Mouse (Mus musculus): ENCODE data around the gene Mapk7. TPM values are rescaled to one million over a fixed set of nuclear protein-coding genes. Genes with fewer than 3 reads are reported as not detected.
A peak's percentile ranks its signal among the peaks of the same experiment; 100 is the strongest.

Mapk7 gene
- polyA plus RNA-seq (2014; fragmentation: Nextera tagmentation; extraction: Ambion mirVana) = 49.6 and 59.2 TPM in 2 replicates

GRCm38 (mm10) chr11:61494129-61494997, at the start of gene Mapk7:
Mapk7 (minus strand) TSS chr11:61494406.
- DNase-seq (ENCODE audit: low spot score) = peak; percentile 99
- under 1% methylated on average over 48 of the region's 62 CpGs for WGBS

GRCm38 (mm10) chr11:61541106-61541505, 46.9 kb upstream of the Mapk7 start:
- no peak for ATAC-seq (ENCODE audit: low read depth)
- WGBS = 82% methylated on average over 2 of the region's 2 CpGs
- H3K9ac ChIP-seq (ENCODE audit: low read depth, low read length) = no peak overlapping the region
- no peaks in the 10 kb centered on the region for H3K4me1 ChIP-seq (ENCODE audit: control insufficient read depth, insufficient read depth, low read length)
- DNase-seq (ENCODE audit: low spot score) = no peak
- H3K36me3 ChIP-seq (ENCODE audit: control insufficient read depth, insufficient read depth, low read length) = peaks cover 30% of the 10 kb centered on the region
- H3K27ac ChIP-seq (replicated peaks; ENCODE audit: low read depth, low read length) = no peak overlapping the region
- no peaks in the 10 kb centered on the region for H3K27me3 ChIP-seq (replicated peaks; ENCODE audit: control insufficient read depth, insufficient read depth, low read length)
- no peaks in the 10 kb centered on the region for H3K9me3 ChIP-seq (ENCODE audit: control insufficient read depth, low read length)
- H3K4me2 ChIP-seq (ENCODE audit: low read depth, low read length) = no peak overlapping the region
- H3K4me3 ChIP-seq (ENCODE audit: low read depth, low read length) = no peak overlapping the region

More at GRCm38 (mm10) chr11:61494129-61494997, at the start of gene Mapk7:
- H3K27me3 ChIP-seq (replicated peaks; ENCODE audit: control insufficient read depth, insufficient read depth, low read length) = no peaks in the 10 kb centered on the region
- no peaks in the 10 kb centered on the region for H3K9me3 ChIP-seq (ENCODE audit: control insufficient read depth, low read length)
- ATAC-seq (ENCODE audit: low read depth) = peak; percentile 97
- peaks cover 33% of the 10 kb centered on the region for H3K36me3 ChIP-seq (ENCODE audit: control insufficient read depth, insufficient read depth, low read length)
- H3K27ac ChIP-seq (replicated peaks; ENCODE audit: low read depth, low read length) = peak within 1 kb of the TSS; percentile 92
- H3K4me1 ChIP-seq (ENCODE audit: control insufficient read depth, insufficient read depth, low read length) = peaks cover 9% of the 10 kb centered on the region
- H3K4me3 ChIP-seq (ENCODE audit: low read depth, low read length) = peak within 1 kb of the TSS; percentile 80
- peak within 1 kb of the TSS; percentile 85 for H3K4me2 ChIP-seq (ENCODE audit: low read depth, low read length)
- peak within 1 kb of the TSS; percentile 82 for H3K9ac ChIP-seq (ENCODE audit: low read depth, low read length)

GRCm38 (mm10) chr11:61540642-61541041, 46.4 kb upstream of the Mapk7 start:
- peaks cover 25% of the 10 kb centered on the region for H3K36me3 ChIP-seq (ENCODE audit: control insufficient read depth, insufficient read depth, low read length)
- H3K4me2 ChIP-seq (ENCODE audit: low read depth, low read length) = no peak overlapping the region
- H3K4me3 ChIP-seq (ENCODE audit: low read depth, low read length) = no peak overlapping the region

GRCm38 (mm10) chr11:61537362-61537761, 43.2 kb upstream of the Mapk7 start:
- peaks cover 20% of the 10 kb centered on the region for H3K36me3 ChIP-seq (ENCODE audit: control insufficient read depth, insufficient read depth, low read length)
- H3K27me3 ChIP-seq (replicated peaks; ENCODE audit: control insufficient read depth, insufficient read depth, low read length) = no peaks in the 10 kb centered on the region
- no peaks in the 10 kb centered on the region for H3K9me3 ChIP-seq (ENCODE audit: control insufficient read depth, low read length)
- DNase-seq (ENCODE audit: low spot score) = no peak
- H3K4me2 ChIP-seq (ENCODE audit: low read depth, low read length) = no peak overlapping the region
- 71% methylated on average over 3 of the region's 3 CpGs for WGBS
- H3K4me3 ChIP-seq (ENCODE audit: low read depth, low read length) = no peak overlapping the region
- H3K4me1 ChIP-seq (ENCODE audit: control insufficient read depth, insufficient read depth, low read length) = no peaks in the 10 kb centered on the region
- no peak overlapping the region for H3K27ac ChIP-seq (replicated peaks; ENCODE audit: low read depth, low read length)
- no peak for ATAC-seq (ENCODE audit: low read depth)
- H3K9ac ChIP-seq (ENCODE audit: low read depth, low read length) = no peak overlapping the region

More at GRCm38 (mm10) chr11:61540642-61541041, 46.4 kb upstream of the Mapk7 start:
- Histone ChIP-seq H3K4me1 (ENCODE audit: control insufficient read depth, insufficient read depth, low read length) (no peaks in the 10 kb centered on the region), H3K9me3 (ENCODE audit: control insufficient read depth, low read length) (no peaks in the 10 kb centered on the region), H3K27me3 (replicated peaks; ENCODE audit: control insufficient read depth, insufficient read depth, low read length) (no peaks in the 10 kb centered on the region), H3K27ac (replicated peaks; ENCODE audit: low read depth, low read length) (no peak overlapping the region), H3K9ac (ENCODE audit: low read depth, low read length) (no peak overlapping the region)
- WGBS = 79% methylated on average over 7 of the region's 7 CpGs
- DNase-seq (ENCODE audit: low spot score) = no peak
- ATAC-seq (ENCODE audit: low read depth) = no peak

- Histone ChIP-seq H3K9me3 (ENCODE audit: control insufficient read depth, low read length) (no peaks in the 10 kb centered on the region), H3K9ac (ENCODE audit: low read depth, low read length) (no peak overlapping the region), H3K27me3 (replicated peaks; ENCODE audit: control insufficient read depth, insufficient read depth, low read length) (no peaks in the 10 kb centered on the region), H3K36me3 (ENCODE audit: control insufficient read depth, insufficient read depth, low read length) (peaks cover 24% of the 10 kb centered on the region), H3K27ac (replicated peaks; ENCODE audit: low read depth, low read length) (no peak overlapping the region), H3K4me3 (ENCODE audit: low read depth, low read length) (no peak overlapping the region), H3K4me1 (ENCODE audit: control insufficient read depth, insufficient read depth, low read length) (no peaks in the 10 kb centered on the region), H3K4me2 (ENCODE audit: low read depth, low read length) (no peak overlapping the region)
- 57% methylated on average over 3 of the region's 3 CpGs for WGBS
- no peak for DNase-seq (ENCODE audit: low spot score)
- no peak for ATAC-seq (ENCODE audit: low read depth)
Observed at GRCm38 (mm10) chr11:61536952-61537351, 42.7 kb upstream of the Mapk7 start.

GRCm38 (mm10) chr11:61535530-61535929, 41.3 kb upstream of the Mapk7 start:
- H3K36me3 ChIP-seq (ENCODE audit: control insufficient read depth, insufficient read depth, low read length) = peaks cover 31% of the 10 kb centered on the region
- no peak overlapping the region for H3K4me2 ChIP-seq (ENCODE audit: low read depth, low read length)
- no peaks in the 10 kb centered on the region for H3K27me3 ChIP-seq (replicated peaks; ENCODE audit: control insufficient read depth, insufficient read depth, low read length)
- no peak overlapping the region for H3K27ac ChIP-seq (replicated peaks; ENCODE audit: low read depth, low read length)
- no peak for ATAC-seq (ENCODE audit: low read depth)
- H3K9ac ChIP-seq (ENCODE audit: low read depth, low read length) = no peak overlapping the region
- H3K9me3 ChIP-seq (ENCODE audit: control insufficient read depth, low read length) = no peaks in the 10 kb centered on the region
- H3K4me1 ChIP-seq (ENCODE audit: control insufficient read depth, insufficient read depth, low read length) = no peaks in the 10 kb centered on the region
- H3K4me3 ChIP-seq (ENCODE audit: low read depth, low read length) = no peak overlapping the region
- no peak for DNase-seq (ENCODE audit: low spot score)
- WGBS = 54% methylated on average over 1 of the region's 1 CpGs

GRCm38 (mm10) chr11:61533571-61533970, 39.4 kb upstream of the Mapk7 start:
- H3K36me3 ChIP-seq (ENCODE audit: control insufficient read depth, insufficient read depth, low read length) = peaks cover 27% of the 10 kb centered on the region
- H3K27me3 ChIP-seq (replicated peaks; ENCODE audit: control insufficient read depth, insufficient read depth, low read length) = no peaks in the 10 kb centered on the region
- no peaks in the 10 kb centered on the region for H3K9me3 ChIP-seq (ENCODE audit: control insufficient read depth, low read length)
- H3K4me1 ChIP-seq (ENCODE audit: control insufficient read depth, insufficient read depth, low read length) = no peaks in the 10 kb centered on the region
- no peak overlapping the region for H3K4me2 ChIP-seq (ENCODE audit: low read depth, low read length)
- H3K27ac ChIP-seq (replicated peaks; ENCODE audit: low read depth, low read length) = no peak overlapping the region
- H3K9ac ChIP-seq (ENCODE audit: low read depth, low read length) = no peak overlapping the region
- peak; percentile 47 for DNase-seq (ENCODE audit: low spot score)
- no peak overlapping the region for H3K4me3 ChIP-seq (ENCODE audit: low read depth, low read length)
- 54% methylated on average over 5 of the region's 5 CpGs for WGBS
- no peak for ATAC-seq (ENCODE audit: low read depth)

- H3K4me2 ChIP-seq (ENCODE audit: low read depth, low read length) = no peak overlapping the region
- ATAC-seq (ENCODE audit: low read depth) = no peak
- no peaks in the 10 kb centered on the region for H3K27me3 ChIP-seq (replicated peaks; ENCODE audit: control insufficient read depth, insufficient read depth, low read length)
- no peak overlapping the region for H3K9ac ChIP-seq (ENCODE audit: low read depth, low read length)
- no peak for DNase-seq (ENCODE audit: low spot score)
- 88% methylated on average over 2 of the region's 2 CpGs for WGBS
- no peak overlapping the region for H3K4me3 ChIP-seq (ENCODE audit: low read depth, low read length)
- H3K36me3 ChIP-seq (ENCODE audit: control insufficient read depth, insufficient read depth, low read length) = peaks cover 25% of the 10 kb centered on the region
- no peaks in the 10 kb centered on the region for H3K9me3 ChIP-seq (ENCODE audit: control insufficient read depth, low read length)
- no peak overlapping the region for H3K27ac ChIP-seq (replicated peaks; ENCODE audit: low read depth, low read length)
- no peaks in the 10 kb centered on the region for H3K4me1 ChIP-seq (ENCODE audit: control insufficient read depth, insufficient read depth, low read length)
Observed at GRCm38 (mm10) chr11:61532820-61533219, 38.6 kb upstream of the Mapk7 start.

All from embryonic facial prominence, embryonic 14.5 days (tissue).